Mouse (Mus musculus) layer of hippocampus, adult 11-12 months (tissue): ENCODE data around the gene Abhd14b.

Source experiments
- DNase-seq: peaks from one replicate; pipeline ENCODE4 v3.0.0; 2022; ENCODE audit warnings: low spot score

The Abhd14b gene

DNA sequence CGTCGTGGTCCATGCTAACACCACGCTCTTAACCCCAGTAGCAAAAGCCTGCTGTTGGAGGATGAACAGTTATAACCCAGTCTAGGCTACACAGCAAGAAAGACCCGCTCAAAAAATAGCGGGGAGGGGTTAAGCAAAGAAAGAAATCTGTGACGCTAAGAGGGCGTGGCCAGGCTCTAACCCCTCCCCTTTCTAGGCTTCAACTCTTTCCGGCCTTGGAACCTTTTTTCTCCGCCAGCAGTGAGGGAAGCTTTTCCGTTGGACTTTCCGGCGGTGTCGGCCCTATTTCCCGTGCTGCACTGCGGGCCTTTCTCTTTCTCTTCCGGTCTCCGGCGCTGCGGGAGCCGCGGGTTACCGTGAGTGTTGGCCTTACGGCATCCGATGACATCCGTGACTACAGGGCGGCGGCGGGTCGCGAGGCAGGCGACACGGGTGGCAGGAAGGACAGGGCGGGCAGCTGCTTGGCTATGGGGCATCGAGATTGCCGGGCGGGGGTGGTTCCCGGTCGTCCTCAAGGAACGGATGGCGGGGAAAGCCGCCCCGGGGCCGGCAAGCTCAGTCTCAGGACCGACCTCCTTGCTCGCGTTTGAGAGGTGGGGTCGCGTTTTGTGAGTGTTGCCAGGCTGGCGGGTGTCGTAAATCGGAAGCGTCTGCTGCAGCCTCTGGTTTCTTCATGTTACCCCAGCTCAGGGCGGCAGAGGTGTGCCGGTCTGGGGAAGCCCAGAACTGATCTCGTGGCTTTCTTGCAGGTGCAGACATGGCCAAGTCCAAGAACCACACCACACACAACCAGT is 17.8 kb upstream of the Abhd14b start, which contains the start of gene Rpl29:
Gene Rpl29, plus strand, starts transcription at position 234 of the 794 bp plus-strand sequence.
- peak; percentile 95 for DNase-seq

DNA sequence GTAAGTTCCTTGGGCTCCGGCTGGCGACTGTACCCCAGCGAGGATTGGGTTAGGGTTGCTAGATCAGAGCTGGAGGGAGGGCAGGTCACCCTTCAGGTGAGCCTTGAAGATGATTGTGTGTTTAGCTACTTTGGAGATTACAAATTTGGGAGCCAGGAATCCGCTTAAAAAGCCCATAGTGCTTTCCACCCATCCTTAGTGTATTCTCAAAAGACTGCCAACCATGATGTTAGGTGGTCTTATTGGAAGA is 17.3 kb upstream of the Abhd14b start:
- DNase-seq, result no peak

- DNase-seq, result no peak
Measured at GRCm38 (mm10) chr9:106433389-106433788, 13.9 kb upstream of the Abhd14b start.

DNA sequence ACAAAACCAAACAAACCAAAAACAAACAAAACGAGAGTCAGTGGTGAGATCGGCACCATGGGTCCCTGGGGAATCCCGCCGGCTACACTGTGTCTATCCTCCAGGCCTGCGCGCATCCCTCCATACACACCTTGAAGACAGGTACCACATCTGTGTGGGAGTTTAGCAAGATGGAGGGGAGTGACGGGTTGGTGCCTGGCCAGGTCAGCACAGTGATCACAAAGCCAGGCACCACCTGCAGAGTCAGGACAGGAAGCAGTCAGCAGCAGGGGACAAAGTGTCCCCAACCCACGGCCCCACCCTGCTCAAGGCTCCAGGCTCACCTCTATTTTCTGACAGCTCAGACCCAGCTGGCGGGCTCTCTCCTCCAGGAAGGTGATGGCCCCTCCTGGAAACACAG is 10.7 kb upstream of the Abhd14b start:
- no peak for DNase-seq

DNA sequence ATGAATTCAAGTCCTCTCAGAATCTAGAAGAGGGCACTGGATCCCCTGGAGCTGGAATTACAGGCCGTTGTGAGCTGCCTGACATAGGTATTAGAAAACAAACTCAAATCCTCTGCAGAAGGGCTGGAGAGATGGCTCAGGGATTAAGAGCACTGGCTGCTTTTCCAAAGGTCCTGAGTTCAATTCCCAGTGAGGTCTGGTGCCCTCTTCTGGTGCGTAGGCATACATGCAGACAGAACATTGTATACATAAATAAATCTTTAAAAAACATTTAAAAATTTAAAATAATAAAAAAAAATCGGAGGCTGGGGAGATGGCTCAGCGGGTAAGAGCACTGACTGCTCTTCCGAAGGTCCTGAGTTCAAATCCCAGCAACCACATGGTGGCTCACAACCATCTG is 4.6 kb upstream of the Abhd14b start:
- DNase-seq, result no peak

GRCm38 (mm10) chr9:106444836-106445235 is 2.4 kb upstream of the Abhd14b start:
- DNase-seq, result no peak

DNA sequence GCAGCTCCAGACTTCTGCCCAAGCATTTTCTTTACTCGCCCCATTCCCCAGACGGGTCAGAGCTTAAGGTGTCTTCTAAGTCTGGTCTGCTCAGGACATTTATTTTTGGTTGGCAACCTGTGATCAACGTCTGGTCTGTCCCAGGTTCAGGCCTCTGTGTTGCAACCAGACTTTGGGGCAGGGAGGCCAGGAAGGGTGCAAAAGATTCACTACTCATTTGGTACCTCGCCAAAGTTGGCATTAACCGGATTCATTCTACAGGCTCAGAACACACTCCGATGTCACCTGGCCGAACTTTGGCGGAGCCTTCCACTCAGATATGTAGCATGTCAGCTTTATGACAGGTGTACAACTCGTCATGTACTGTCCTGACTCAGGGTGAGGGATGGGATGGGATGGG is 692 bp downstream of the Abhd14b start:
- DNase-seq, result no peak

GRCm38 (mm10) chr9:106448498-106449031 is 1.3 kb downstream of the Abhd14b start:
- peak; percentile 78 for DNase-seq

DNA sequence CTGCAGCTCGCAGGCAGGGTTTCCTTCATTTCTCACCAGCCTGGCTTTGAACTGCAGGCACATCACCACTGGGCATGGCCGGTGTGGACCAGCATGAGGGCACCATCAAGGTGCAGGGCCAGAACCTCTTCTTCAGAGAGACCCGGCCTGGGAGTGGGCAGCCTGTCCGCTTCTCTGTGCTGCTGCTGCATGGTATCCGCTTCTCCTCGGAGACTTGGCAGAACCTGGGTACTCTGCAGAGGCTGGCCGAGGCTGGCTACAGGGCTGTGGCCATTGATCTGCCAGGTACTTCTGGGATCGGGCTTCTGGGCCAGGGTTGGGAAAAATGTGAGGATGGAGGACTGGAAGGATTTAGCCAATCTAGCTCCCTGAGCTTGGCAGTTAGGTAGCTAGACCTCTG is 2.7 kb downstream of the Abhd14b start:
- no peak for DNase-seq

DNA sequence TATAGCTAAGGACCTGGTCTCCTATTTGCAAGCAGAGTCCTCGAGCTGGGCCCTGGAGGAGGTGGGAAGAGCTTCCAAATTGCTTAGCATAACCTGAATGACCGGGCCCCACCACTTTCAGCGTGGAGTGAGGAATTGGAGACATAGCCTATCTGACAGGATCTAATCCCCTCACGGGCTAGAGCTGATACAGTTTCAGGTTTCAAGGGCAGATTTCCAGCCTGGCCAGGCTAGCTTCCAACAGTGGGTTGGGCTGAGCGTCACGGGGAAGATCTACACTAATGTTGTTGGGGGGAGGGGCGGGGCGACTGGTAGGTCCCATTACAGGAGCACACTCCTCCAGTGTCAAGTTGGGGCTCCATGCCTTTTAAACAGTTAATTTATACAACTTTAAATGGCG is 3.4 kb downstream of the Abhd14b start:
- peak; percentile 34 for DNase-seq

- no peak for DNase-seq
Measured at GRCm38 (mm10) chr9:106451298-106451697, 4.0 kb downstream of the Abhd14b start.

DNA sequence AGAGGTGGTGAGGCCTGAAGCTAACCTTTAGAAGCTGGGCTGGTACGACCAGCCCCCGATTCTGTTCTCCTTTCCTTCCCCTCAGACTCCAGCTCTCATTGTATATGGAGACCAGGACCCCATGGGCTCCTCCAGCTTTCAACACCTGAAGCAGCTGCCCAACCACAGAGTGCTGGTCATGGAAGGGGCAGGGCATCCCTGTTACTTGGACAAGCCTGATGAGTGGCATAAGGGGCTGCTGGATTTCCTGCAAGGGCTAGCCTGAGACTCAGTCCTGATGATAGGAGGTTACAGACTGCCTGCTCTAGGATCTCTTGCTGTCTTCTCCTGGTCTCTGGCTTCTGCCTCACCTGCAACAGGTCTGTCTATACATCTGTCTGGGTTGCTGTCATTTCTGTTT is 4.6 kb downstream of the Abhd14b start:
- no peak for DNase-seq

- DNase-seq, result no peak
Measured at GRCm38 (mm10) chr9:106452351-106452750, 5.1 kb downstream of the Abhd14b start.

DNA sequence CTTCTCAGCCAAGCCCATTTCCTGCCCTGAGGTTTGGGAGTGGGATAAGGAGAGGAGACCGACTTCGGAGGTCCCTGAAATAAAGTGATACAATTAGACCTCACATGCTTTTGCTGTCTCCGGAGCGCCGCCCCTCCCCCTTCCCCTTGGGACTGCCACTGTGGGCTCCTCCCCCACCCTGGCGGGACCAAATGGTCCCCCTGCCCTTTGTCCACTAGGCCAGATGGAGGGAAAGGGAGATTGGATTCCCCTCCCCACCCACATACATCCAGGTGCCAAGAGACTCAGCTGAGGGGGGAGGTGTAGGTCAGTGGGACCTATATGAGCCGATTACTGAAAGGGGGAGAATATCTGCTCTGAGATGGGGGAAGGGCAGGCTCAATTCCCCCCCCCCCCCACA is 5.6 kb downstream of the Abhd14b start:
- DNase-seq, result peak; percentile 63

DNA sequence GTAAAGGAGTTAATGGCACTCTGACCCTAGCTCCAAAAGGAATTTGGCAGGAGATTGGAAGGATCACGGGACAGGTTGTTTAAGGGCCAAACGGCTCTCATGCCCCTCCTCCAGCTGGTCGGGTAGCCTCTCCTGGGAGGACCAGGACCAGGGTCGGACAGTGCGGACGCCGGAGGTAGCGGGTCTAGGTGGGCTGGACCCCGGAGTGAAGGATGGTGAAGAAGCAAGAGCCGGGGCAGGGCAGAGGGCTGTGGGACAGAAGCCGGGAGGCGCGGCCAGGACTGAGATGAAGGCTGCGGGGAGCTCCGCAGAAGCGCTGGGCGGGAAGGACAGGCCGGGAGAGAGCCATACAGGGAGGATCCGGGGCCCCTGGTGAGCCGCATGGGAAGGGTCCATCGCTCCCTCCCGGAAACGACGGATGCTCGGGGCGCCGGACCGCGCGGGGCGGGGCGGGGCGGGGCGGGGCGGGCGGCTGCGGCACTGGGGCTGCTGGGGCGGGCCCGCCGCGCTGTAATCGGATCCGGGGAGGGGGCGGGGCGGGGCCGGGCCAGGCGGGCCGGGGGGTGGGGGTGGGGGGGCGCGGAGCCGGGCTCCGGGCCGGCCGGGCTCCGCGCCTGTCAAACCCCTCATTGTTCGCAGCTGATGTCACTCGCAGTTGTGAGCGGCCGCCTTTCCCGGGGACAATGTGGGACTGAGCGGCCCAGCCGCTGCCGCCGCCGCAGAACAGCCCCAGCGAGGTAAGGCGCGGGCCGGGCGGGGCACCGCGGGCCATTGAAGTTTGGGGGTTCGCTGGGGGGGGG is 6.2 kb downstream of the Abhd14b start, which contains the start of gene Pcbp4:
Gene Pcbp4, plus strand, starts transcription at position 21 of the 800 bp plus-strand sequence.
- DNase-seq, result peak; percentile 71

DNA sequence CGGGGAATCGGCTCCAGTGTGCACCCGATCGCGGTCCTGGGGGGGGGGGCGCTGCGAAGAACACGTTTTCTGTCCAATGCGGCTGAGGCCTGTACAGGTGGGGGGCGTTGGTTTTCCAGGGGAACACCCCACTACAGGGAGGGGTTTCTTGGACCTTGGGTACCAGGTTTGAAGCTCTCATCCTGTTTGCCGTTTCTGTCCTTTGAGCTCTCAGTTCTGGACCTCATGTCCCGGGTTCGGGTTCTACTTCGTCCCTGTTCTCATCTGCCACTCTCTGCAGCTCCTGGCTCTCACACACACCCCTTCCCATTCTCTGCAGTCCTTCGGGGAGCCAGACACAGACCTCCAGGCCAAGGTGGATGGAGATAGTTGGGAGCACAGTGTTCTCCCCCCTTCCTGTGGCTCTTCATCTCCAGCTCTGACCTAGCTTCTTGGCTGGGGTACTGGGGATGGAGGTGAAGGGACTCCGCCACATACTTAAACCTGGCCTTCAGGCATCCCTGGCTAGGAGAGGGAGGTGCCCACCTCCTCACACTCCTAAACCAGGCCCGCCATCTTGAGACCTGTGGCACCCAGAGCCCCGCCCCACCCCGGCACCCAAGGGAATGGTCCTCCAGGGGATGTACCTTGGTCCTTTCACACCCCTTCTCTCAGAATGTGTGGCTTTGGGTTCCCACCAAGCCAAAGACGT is 7.0 kb downstream of the Abhd14b start:
- DNase-seq, result peak; percentile 36

- DNase-seq, result peak; percentile 37
Measured at GRCm38 (mm10) chr9:106454888-106455681, 7.8 kb downstream of the Abhd14b start.

DNA sequence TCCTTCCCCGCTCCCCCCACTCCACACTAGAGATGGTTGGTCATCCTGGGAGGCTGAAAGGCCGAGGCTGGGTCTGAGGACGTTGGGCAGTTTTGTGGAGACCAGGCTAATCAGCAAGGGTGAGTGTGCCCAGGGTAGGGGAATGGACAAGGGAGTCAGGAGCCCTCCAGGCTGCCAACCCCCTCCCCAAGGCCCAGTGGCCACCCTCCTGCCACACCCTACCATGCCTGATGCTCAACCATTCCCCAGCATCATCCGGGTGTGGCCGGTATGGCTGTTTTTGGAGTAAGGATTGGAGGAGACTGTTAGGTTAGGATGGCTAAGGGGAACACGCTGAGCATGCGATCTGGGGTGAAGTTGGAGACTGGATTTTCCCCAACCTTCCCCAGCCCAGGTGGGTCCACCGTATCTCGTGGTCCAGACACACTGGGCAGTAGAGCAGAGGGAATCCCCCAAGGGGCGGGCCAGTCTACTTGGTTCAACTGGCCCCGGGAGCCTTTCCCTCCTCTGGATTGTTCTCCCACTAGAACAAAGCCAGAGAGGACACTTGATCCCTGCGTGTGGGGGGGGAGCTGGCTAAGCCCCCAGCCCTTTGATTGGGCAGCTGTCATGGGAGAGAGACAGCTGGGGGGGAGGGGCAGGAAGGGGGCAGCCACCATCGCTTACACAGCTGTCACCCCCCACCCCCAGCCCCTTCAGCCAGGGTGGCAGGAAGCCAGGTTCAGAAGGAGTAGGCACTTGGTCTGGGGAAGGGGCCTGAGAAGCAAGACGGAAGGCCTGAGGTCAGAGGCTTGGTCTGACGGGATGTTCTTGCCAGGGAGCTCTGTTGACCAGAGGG is 9.3 kb downstream of the Abhd14b start:
- no peak for DNase-seq

DNA sequence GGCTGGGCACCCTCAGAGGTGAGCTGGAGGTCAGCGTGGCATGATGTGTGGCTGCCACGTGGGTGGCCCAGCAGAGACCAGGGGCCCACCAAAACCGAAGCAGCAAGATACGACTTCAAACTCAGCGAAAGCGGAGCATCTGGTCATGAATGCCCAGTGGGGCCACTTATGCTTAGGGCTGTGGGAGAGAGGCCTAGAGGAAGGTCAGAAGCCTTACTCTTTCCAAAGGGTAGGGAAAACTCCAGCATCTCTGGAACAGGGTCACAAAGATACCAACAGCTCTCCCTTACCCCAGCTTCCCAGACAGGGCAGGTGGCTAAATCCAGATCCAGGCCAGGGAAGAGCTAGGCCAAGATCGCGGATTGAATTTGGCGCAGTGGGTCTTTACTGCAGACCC is 9.9 kb downstream of the Abhd14b start:
- DNase-seq, result no peak

GRCm38 (mm10) chr9:106457920-106458319 is 10.7 kb downstream of the Abhd14b start:
- DNase-seq, result no peak

GRCm38 (mm10) chr9:106459946-106460345 is 12.7 kb downstream of the Abhd14b start:
- no peak for DNase-seq
